Mouse (Mus musculus) thymus, postnatal 36 days (tissue): ENCODE measurements around the gene Sgsh.

ENCODE experiments used
- DNase-seq, 2 experiments: peaks; one replicate each; pipeline ENCODE4 v3.0.0; 2022; ENCODE audit warnings: mixed read lengths in 2 of 2

Sgsh gene

GRCm38 (mm10) chr11:119375425-119375824 is 20.1 kb upstream of the Sgsh start:
- DNase-seq, result no peak

GRCm38 (mm10) chr11:119363534-119364145 is 8.3 kb upstream of the Sgsh start:
- DNase-seq, result peak; percentile 73 to 74

- no peak for DNase-seq
These were observed 7.6 kb upstream of the Sgsh start for GRCm38 (mm10) chr11:119362769-119363533.

- no peak for DNase-seq
These were observed 3.8 kb upstream of the Sgsh start for GRCm38 (mm10) chr11:119359089-119359488.

- peak; percentile 22 to 31 for DNase-seq
These were observed 416 bp downstream of the Sgsh start for GRCm38 (mm10) chr11:119354798-119355442.

GRCm38 (mm10) chr11:119353946-119354345 is 1.4 kb downstream of the Sgsh start:
- DNase-seq, result no peak

- no peak for DNase-seq
These were observed 3.2 kb downstream of the Sgsh start for GRCm38 (mm10) chr11:119352113-119352512.

GRCm38 (mm10) chr11:119347125-119347524 is 8.2 kb downstream of the Sgsh start:
- DNase-seq, result no peak

- DNase-seq, result peak; percentile 16 to 28
These were observed 10.5 kb downstream of the Sgsh start for GRCm38 (mm10) chr11:119344865-119345264.

GRCm38 (mm10) chr11:119344178-119344577 is 11.2 kb downstream of the Sgsh start:
- DNase-seq, result no peak

- DNase-seq, result peak; percentile 71 to 77
These were observed 15.7 kb downstream of the Sgsh start for GRCm38 (mm10) chr11:119339637-119340036.

- no peak for DNase-seq
These were observed 16.2 kb downstream of the Sgsh start for GRCm38 (mm10) chr11:119339179-119339578.

GRCm38 (mm10) chr11:119338271-119339059 is 16.9 kb downstream of the Sgsh start:
- no peak for DNase-seq

GRCm38 (mm10) chr11:119331970-119332369 is 23.4 kb downstream of the Sgsh start:
- no peak for DNase-seq

- no peak for DNase-seq
These were observed 24.7 kb downstream of the Sgsh start for GRCm38 (mm10) chr11:119330592-119330991.

GRCm38 (mm10) chr11:119325068-119325467 is 30.3 kb downstream of the Sgsh start:
- DNase-seq, result no peak

GRCm38 (mm10) chr11:119322521-119322920 is 32.8 kb downstream of the Sgsh start:
- DNase-seq, result no peak

- no peak for DNase-seq
These were observed 38.6 kb downstream of the Sgsh start for GRCm38 (mm10) chr11:119316720-119317119.

- no peak for DNase-seq
These were observed 40.9 kb downstream of the Sgsh start for GRCm38 (mm10) chr11:119314252-119314936.

GRCm38 (mm10) chr11:119310621-119311020 is 44.7 kb downstream of the Sgsh start:
- DNase-seq, result no peak

- no peak for DNase-seq
These were observed 47.4 kb downstream of the Sgsh start for GRCm38 (mm10) chr11:119307916-119308315.

GRCm38 (mm10) chr11:119307658-119307867 is 47.8 kb downstream of the Sgsh start, which contains the start of gene Card14:
Gene Card14, plus strand, starts transcription at chr11:119307768.
- DNase-seq, result no peak
